Comparison of ENCODE assay signal across 22 mouse cellular contexts in genomic region chr11:119931809-119932208, GRCm38 (mm10). TPM values are rescaled to one million over a fixed set of nuclear protein-coding genes. Genes with fewer than 3 reads are reported as not detected.
A peak's percentile ranks its signal among the peaks of the same experiment; 100 is the strongest.
DNase-seq lines count a peak whose midpoint lies in the region; ATAC-seq and TF ChIP-seq lines count a peak whose summit lies in the region.
"Had no signal": no experiment of that assay in that cellular context is flagged by ENCODE, and none has a peak within 500 bp of the region (broad histone marks: within the 10 kb centered on the region; RNA-seq: fewer than 3 reads in every experiment).

No protein-coding gene starts in this region.

- no peak overlapping the region for H3K4me2 ChIP-seq in hindbrain, postnatal 0 days (ENCODE audit: low read depth, low read length)
- no peak overlapping the region for H3K4me2 ChIP-seq in midbrain, postnatal 0 days (ENCODE audit: low read depth, low read length, poor library complexity, severe bottlenecking)
- H3K4me2 ChIP-seq in midbrain, embryonic 14.5 days (ENCODE audit: low read length) = no peak overlapping the region
- H3K4me2 ChIP-seq: embryonic facial prominence, embryonic 15.5 days; liver, embryonic 15.5 days had no signal

- peaks cover 4% of the 10 kb centered on the region for H3K4me1 ChIP-seq in hindbrain, postnatal 0 days (ENCODE audit: insufficient read depth, low read length)
- H3K4me1 ChIP-seq in hindbrain, embryonic 10.5 days (replicated peaks) = peaks cover 40% of the 10 kb centered on the region
- no peaks in the 10 kb centered on the region for H3K4me1 ChIP-seq in midbrain, postnatal 0 days (ENCODE audit: insufficient read depth, low read length)
- H3K4me1 ChIP-seq in midbrain, embryonic 14.5 days (ENCODE audit: control insufficient read depth, insufficient read depth, low read length) = no peaks in the 10 kb centered on the region

- no peaks in the 10 kb centered on the region for H3K9me3 ChIP-seq in hindbrain, postnatal 0 days (ENCODE audit: low read length)
- no peaks in the 10 kb centered on the region for H3K9me3 ChIP-seq in hindbrain, embryonic 10.5 days
- no peaks in the 10 kb centered on the region for H3K9me3 ChIP-seq in midbrain, postnatal 0 days (ENCODE audit: low read length)
- no peaks in the 10 kb centered on the region for H3K9me3 ChIP-seq in midbrain, embryonic 14.5 days (ENCODE audit: control insufficient read depth, low read length)
- H3K9me3 ChIP-seq: embryonic facial prominence, embryonic 15.5 days; liver, embryonic 15.5 days had no signal

- WGBS in hindbrain, postnatal 0 days = 56% methylated on average over 10 of the region's 10 CpGs
- 84% methylated on average over 10 of the region's 10 CpGs for WGBS in hindbrain, embryonic 10.5 days
- 73% methylated on average over 10 of the region's 10 CpGs for WGBS in midbrain, postnatal 0 days
- WGBS in midbrain, embryonic 14.5 days = 81% methylated on average over 10 of the region's 10 CpGs

- no peaks in the 10 kb centered on the region for H3K36me3 ChIP-seq in hindbrain, postnatal 0 days (ENCODE audit: insufficient read depth, low read length)
- H3K36me3 ChIP-seq in hindbrain, embryonic 10.5 days = no peaks in the 10 kb centered on the region
- no peaks in the 10 kb centered on the region for H3K36me3 ChIP-seq in midbrain, postnatal 0 days (ENCODE audit: insufficient read depth, low read length)
- H3K36me3 ChIP-seq in midbrain, embryonic 14.5 days (ENCODE audit: control insufficient read depth, insufficient read depth, low read length) = no peaks in the 10 kb centered on the region
- H3K36me3 ChIP-seq: embryonic facial prominence, embryonic 15.5 days; liver, embryonic 15.5 days had no signal

- peak overlapping the region; percentile 64 for H3K27ac ChIP-seq in hindbrain, postnatal 0 days
- no peak overlapping the region for H3K27ac ChIP-seq in hindbrain, embryonic 10.5 days
- no peak overlapping the region for H3K27ac ChIP-seq in midbrain, postnatal 0 days (ENCODE audit: low read depth, low read length)
- H3K27ac ChIP-seq in midbrain, embryonic 14.5 days (replicated peaks; ENCODE audit: low read depth, low read length) = no peak overlapping the region
- H3K27ac ChIP-seq: left cerebral cortex, adult 2 months; liver, embryonic 15.5 days had no signal

- no peak overlapping the region for H3K9ac ChIP-seq in hindbrain, postnatal 0 days (replicated peaks; ENCODE audit: low read length)
- H3K9ac ChIP-seq in midbrain, postnatal 0 days (replicated peaks; ENCODE audit: low read length, poor library complexity, severe bottlenecking) = no peak overlapping the region
- no peak overlapping the region for H3K9ac ChIP-seq in midbrain, embryonic 14.5 days (replicated peaks; ENCODE audit: low read length)
- H3K9ac ChIP-seq: embryonic facial prominence, embryonic 15.5 days; forebrain, postnatal 0 days; liver, embryonic 15.5 days had no signal

- ATAC-seq in hindbrain, postnatal 0 days = peak; percentile 4; the same call in 1 of the 2 replicates
- no peak for ATAC-seq in midbrain, postnatal 0 days (ENCODE audit: low FRiP score)
- no peak for ATAC-seq in midbrain, embryonic 14.5 days (ENCODE audit: low FRiP score, low TSS enrichment)
- ATAC-seq: forebrain, postnatal 0 days; midbrain, embryonic 16.5 days had no signal

- DNase-seq in cerebellum, postnatal 14 days = peak; percentile 72 to 75
- no peak for DNase-seq in cerebellum, adult 9-11 months
- peak; percentile 53 for DNase-seq in hindbrain, postnatal 0 days (ENCODE audit: low spot score)
- DNase-seq in hindbrain, embryonic 10.5 days (ENCODE audit: low spot score) = no peak
- DNase-seq in midbrain, postnatal 0 days (ENCODE audit: low spot score) = peak; percentile 52
- DNase-seq in midbrain, embryonic 14.5 days = no peak
- DNase-seq in neural tube, embryonic 10.5 days (ENCODE audit: extremely low spot score, low spot score) = no peak
- no peak for DNase-seq in heart, adult 11 months
- DNase-seq: adrenal gland, adult 2 months; cerebellum, adult 11 months; cerebellum, postnatal 36 days; embryo, embryonic 11 days; forebrain, postnatal 0 days; gastrocnemius, postnatal 36 days; kidney, adult 11 months; layer of hippocampus, adult 9-11 months; liver; lung, postnatal 4 days had no signal

- TF ChIP-seq CTCF in hindbrain, postnatal 0 days (IDR thresholded peaks at IDR 0.05; ENCODE audit: low read depth) = no peak
- TF ChIP-seq CTCF in midbrain, postnatal 0 days (IDR thresholded peaks at IDR 0.05) = no peak

- no peak overlapping the region for H3K4me3 ChIP-seq in hindbrain, postnatal 0 days (ENCODE audit: low read length)
- no peak overlapping the region for H3K4me3 ChIP-seq in hindbrain, embryonic 10.5 days
- no peak overlapping the region for H3K4me3 ChIP-seq in midbrain, postnatal 0 days (ENCODE audit: low read depth, low read length)
- H3K4me3 ChIP-seq in midbrain, embryonic 14.5 days (replicated peaks; ENCODE audit: low read depth, low read length) = no peak overlapping the region
- H3K4me3 ChIP-seq: embryonic facial prominence, embryonic 15.5 days; left cerebral cortex, adult 2 months; liver, embryonic 15.5 days had no signal

- no peaks in the 10 kb centered on the region for H3K27me3 ChIP-seq in hindbrain, postnatal 0 days (ENCODE audit: insufficient read depth, low read length)
- no peaks in the 10 kb centered on the region for H3K27me3 ChIP-seq in hindbrain, embryonic 10.5 days (ENCODE audit: insufficient read depth, poor library complexity, severe bottlenecking)
- no peaks in the 10 kb centered on the region for H3K27me3 ChIP-seq in midbrain, postnatal 0 days (ENCODE audit: insufficient read depth, low read length)
- H3K27me3 ChIP-seq in midbrain, embryonic 14.5 days (ENCODE audit: control insufficient read depth, insufficient read depth, low read length) = no peaks in the 10 kb centered on the region
- H3K27me3 ChIP-seq: embryonic facial prominence, embryonic 15.5 days had no signal

RNA-seq across cellular contexts. Expression of gene Baiap2, which starts 10.8 kb away (rescaled TPM):
- 45.9 and 62.4 TPM in 2 replicates for total RNA-seq in hindbrain, postnatal 0 days (2014; rRNA removed)
- 30.8 and 31.5 TPM in 2 replicates for polyA plus RNA-seq in hindbrain, postnatal 0 days (2015; fragmentation: Nextera tagmentation; extraction: Ambion mirVana)
- polyA plus RNA-seq in hindbrain, embryonic 10.5 days (2016; fragmentation: Nextera tagmentation; extraction: Ambion mirVana) = 9.8 and 11.0 TPM in 2 replicates
- total RNA-seq in midbrain, postnatal 0 days (2014; rRNA removed) = 23.8 and 32.7 TPM in 2 replicates
- polyA plus RNA-seq in midbrain, postnatal 0 days (2015; fragmentation: Nextera tagmentation; extraction: Ambion mirVana) = 18.0 TPM in 2 replicates
- 11.0 and 11.2 TPM in 2 replicates for polyA plus RNA-seq in midbrain, embryonic 14.5 days (2014; fragmentation: Nextera tagmentation; extraction: Ambion mirVana)

RNA-seq across cellular contexts. Expression of gene Chmp6, which starts 18.6 kb away (rescaled TPM):
- total RNA-seq in hindbrain, postnatal 0 days (2014; rRNA removed) = 102 and 117 TPM in 2 replicates
- 115 and 118 TPM in 2 replicates for polyA plus RNA-seq in hindbrain, postnatal 0 days (2015; fragmentation: Nextera tagmentation; extraction: Ambion mirVana)
- polyA plus RNA-seq in hindbrain, embryonic 10.5 days (2016; fragmentation: Nextera tagmentation; extraction: Ambion mirVana) = 112 and 114 TPM in 2 replicates
- total RNA-seq in midbrain, postnatal 0 days (2014; rRNA removed) = 79.5 and 101 TPM in 2 replicates
- polyA plus RNA-seq in midbrain, postnatal 0 days (2015; fragmentation: Nextera tagmentation; extraction: Ambion mirVana) = 121 and 129 TPM in 2 replicates
- polyA plus RNA-seq in midbrain, embryonic 14.5 days (2014; fragmentation: Nextera tagmentation; extraction: Ambion mirVana) = 100 and 104 TPM in 2 replicates

Comparison
In these comparisons a context has a peak if more than half of its experiments do, and no peak if none do; other contexts are left out.
1. DNase-seq: peak in cerebellum, postnatal 14 days (2 of 2), hindbrain, postnatal 0 days (single experiment) and midbrain, postnatal 0 days (single experiment); none in cerebellum, adult 9-11 months (single experiment), hindbrain, embryonic 10.5 days (single experiment), midbrain, embryonic 14.5 days (single experiment), neural tube, embryonic 10.5 days (single experiment) and heart, adult 11 months (single experiment).